25 mouse cellular contexts compared by ENCODE assay signal in the genomic region with DNA sequence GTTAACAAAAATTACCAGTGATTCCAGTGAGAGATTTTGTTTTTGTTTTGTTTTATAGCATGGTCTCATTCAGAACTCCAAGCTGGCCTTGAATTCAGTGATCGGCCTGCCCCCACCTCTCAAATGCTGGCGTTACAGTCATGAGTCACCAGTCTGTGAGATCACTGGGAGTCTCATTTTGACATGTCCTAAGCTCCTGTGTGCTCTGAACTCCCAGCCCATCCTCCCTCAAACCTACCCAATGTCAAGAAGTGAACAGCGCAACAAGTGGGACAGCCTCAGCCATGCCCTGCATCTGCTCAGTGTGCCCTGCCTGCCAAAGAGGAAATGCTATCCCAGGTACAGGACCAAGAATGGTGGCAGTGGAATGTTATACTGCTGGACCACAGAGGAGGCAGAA. TPM values are rescaled to one million over a fixed set of nuclear protein-coding genes. Genes with fewer than 3 reads are reported as not detected.
DNase-seq lines count a peak whose midpoint lies in the region; ATAC-seq lines count a peak whose summit lies in the region.
"Had no signal": no experiment of that assay in that cellular context is flagged by ENCODE, and none has a peak within 500 bp of the region (broad histone marks: within the 10 kb centered on the region; RNA-seq: fewer than 3 reads in every experiment).

No protein-coding gene starts in this region.

- peaks cover 24% of the 10 kb centered on the region for H3K4me1 ChIP-seq in midbrain, embryonic 11.5 days (ENCODE audit: control insufficient read depth, insufficient read depth, low read length)

- no peak overlapping the region for H3K4me3 ChIP-seq in midbrain, embryonic 11.5 days (ENCODE audit: low read depth, low read length)
- H3K4me3 ChIP-seq: embryonic facial prominence, embryonic 15.5 days; hindbrain, embryonic 10.5 days; megakaryocyte, embryonic 14.5 days; midbrain, embryonic 15.5 days; myocyte had no signal

- no peak for ATAC-seq in midbrain, embryonic 11.5 days (ENCODE audit: low FRiP score)
- ATAC-seq: forebrain, embryonic 16.5 days; midbrain, embryonic 15.5 days; Patski had no signal

- 91% methylated on average over 3 of the region's 3 CpGs for WGBS in midbrain, embryonic 11.5 days

- no peak overlapping the region for H3K4me2 ChIP-seq in midbrain, embryonic 11.5 days
- H3K4me2 ChIP-seq: embryonic facial prominence, embryonic 15.5 days; midbrain, embryonic 15.5 days had no signal

- H3K9ac ChIP-seq in midbrain, embryonic 11.5 days (ENCODE audit: low read length) = no peak overlapping the region
- H3K9ac ChIP-seq: embryonic facial prominence, embryonic 15.5 days; midbrain, embryonic 15.5 days had no signal

- no peaks in the 10 kb centered on the region for H3K9me3 ChIP-seq in midbrain, embryonic 11.5 days (ENCODE audit: control insufficient read depth, low read length)
- H3K9me3 ChIP-seq: embryonic facial prominence, embryonic 15.5 days; hindbrain, embryonic 10.5 days; megakaryocyte, embryonic 14.5 days; midbrain, embryonic 15.5 days had no signal

- no peaks in the 10 kb centered on the region for H3K27me3 ChIP-seq in midbrain, embryonic 11.5 days (ENCODE audit: control insufficient read depth, insufficient read depth, low read length)
- H3K27me3 ChIP-seq: embryonic facial prominence, embryonic 15.5 days; midbrain, embryonic 15.5 days; Patski had no signal

- 0 out of 2 replicates have a peak, but pooled peaks cover 3% of the 10 kb centered on the region for H3K36me3 ChIP-seq in midbrain, embryonic 11.5 days (ENCODE audit: control insufficient read depth, insufficient read depth, low read length)
- H3K36me3 ChIP-seq: midbrain, embryonic 15.5 days had no signal

- DNase-seq in adrenal gland, postnatal 14 days = peak; percentile 50
- no peak for DNase-seq in adrenal gland, postnatal 4 days (ENCODE audit: low spot score in 2 of 2)
- DNase-seq in thymus, postnatal 4 days = peak; percentile 47
- no peak for DNase-seq in thymus, adult 18-20 months
- DNase-seq in induced T-regulatory cell, adult 2 months (ENCODE audit: low read depth) = peak; percentile 79
- DNase-seq in midbrain, embryonic 11.5 days (ENCODE audit: low spot score, missing footprints) = no peak
- DNase-seq in embryo, embryonic 10 days (ENCODE audit: low spot score) = no peak
- DNase-seq: cerebellum, adult 18-20 months; cerebellum, postnatal 25 days; gastrocnemius, postnatal 36 days; kidney, postnatal 36 days; layer of hippocampus, adult 9-11 months; right cerebral cortex, postnatal 14 days had no signal

- no peak overlapping the region for H3K27ac ChIP-seq in midbrain, embryonic 11.5 days (ENCODE audit: low read depth, low read length)
- H3K27ac ChIP-seq: embryonic facial prominence, embryonic 15.5 days; hindbrain, embryonic 10.5 days; midbrain, embryonic 15.5 days had no signal

RNA-seq across cellular contexts. Expression of gene Akna, which starts 17.9 kb away (rescaled TPM):
- total RNA-seq in adrenal gland, postnatal 14 days (2021) = 4.4 and 16.1 TPM in 2 replicates
- total RNA-seq in adrenal gland, postnatal 4 days (2021) = 1 to 10 TPM; 7.8 to 9.1 TPM
- 7.0 and 9.1 TPM in 2 replicates for polyA plus RNA-seq in midbrain, embryonic 11.5 days (2014; fragmentation: Nextera tagmentation; extraction: Ambion mirVana)

RNA-seq across cellular contexts. Expression of gene Orm2, which starts 23.0 kb away (rescaled TPM):
- 1.1 and 1.9 TPM in 2 replicates for total RNA-seq in adrenal gland, postnatal 14 days (2021)
- under 1 TPM in 1 of 2 experiments, not detected in 1; 0.59 TPM for total RNA-seq in adrenal gland, postnatal 4 days (2021)
- not detected in 2 replicates for polyA plus RNA-seq in midbrain, embryonic 11.5 days (2014; fragmentation: Nextera tagmentation; extraction: Ambion mirVana)
- polyA plus RNA-seq: forebrain, embryonic 16.5 days; heart, postnatal 0 days; hindbrain, embryonic 10.5 days; kidney, adult 2 months; limb, embryonic 11.5 days; liver, embryonic 16.5 days; midbrain, embryonic 15.5 days; myocyte; neural tube, embryonic 14.5 days had no signal

RNA-seq across cellular contexts. Expression of gene Orm3, which starts 29.3 kb away (rescaled TPM):
- total RNA-seq in adrenal gland, postnatal 14 days (2021) = 6.6 and 8.0 TPM in 2 replicates
- total RNA-seq in adrenal gland, postnatal 4 days (2021) = 1 to 10 TPM; 1.5 to 2.1 TPM
- not detected in 2 replicates for polyA plus RNA-seq in midbrain, embryonic 11.5 days (2014; fragmentation: Nextera tagmentation; extraction: Ambion mirVana)
- total RNA-seq: gastrocnemius, postnatal 36 days had no signal
- polyA plus RNA-seq: embryonic facial prominence, embryonic 15.5 days; forebrain, embryonic 16.5 days; heart, postnatal 0 days; hindbrain, embryonic 10.5 days; limb, embryonic 11.5 days; liver, embryonic 16.5 days; midbrain, embryonic 15.5 days; neural tube, embryonic 14.5 days had no signal

RNA-seq across cellular contexts. Expression of gene Orm1, which starts 40.9 kb away (rescaled TPM):
- 7.2 and 16.7 TPM in 2 replicates for total RNA-seq in adrenal gland, postnatal 14 days (2021)
- total RNA-seq in adrenal gland, postnatal 4 days (2021) = 1 to 10 TPM; 1.2 to 1.6 TPM
- not detected in 2 replicates for polyA plus RNA-seq in midbrain, embryonic 11.5 days (2014; fragmentation: Nextera tagmentation; extraction: Ambion mirVana)
- polyA plus RNA-seq: forebrain, embryonic 16.5 days; heart, postnatal 0 days; hindbrain, embryonic 10.5 days; limb, embryonic 11.5 days; midbrain, embryonic 15.5 days; myocyte; neural tube, embryonic 14.5 days had no signal

Comparison
In these comparisons a context has a peak if more than half of its experiments do, and no peak if none do; other contexts are left out.
1. DNase-seq: peak in adrenal gland, postnatal 14 days (single experiment), thymus, postnatal 4 days (single experiment) and induced T-regulatory cell, adult 2 months (single experiment); none in adrenal gland, postnatal 4 days (0 of 2), thymus, adult 18-20 months (0 of 2), midbrain, embryonic 11.5 days (single experiment) and embryo, embryonic 10 days (single experiment).